Mouse (Mus musculus): ENCODE measurements around the gene Armh3. TPM values are rescaled to one million over a fixed set of nuclear protein-coding genes. Genes with fewer than 3 reads are reported as not detected.
A peak's percentile ranks its signal among the peaks of the same experiment; 100 is the strongest.

The Armh3 gene
- polyA plus RNA-seq, 1 experiment from 2014 or later, result 21.4 TPM

GRCm38 (mm10) chr19:46026567-46026966 lies 28.3 kb upstream of the Armh3 start:
- H3K4me3 ChIP-seq (ENCODE audit: low read length), result no peak overlapping the region
- H3K4me2 ChIP-seq (ENCODE audit: low read length), result no peak overlapping the region
- no peak overlapping the region for H3K27ac ChIP-seq (ENCODE audit: low read depth, low read length)
- WGBS, result 47% methylated on average over 8 of the region's 8 CpGs
- H3K9ac ChIP-seq (ENCODE audit: low read depth, low read length), result no peak overlapping the region
- no peaks in the 10 kb centered on the region for H3K36me3 ChIP-seq (ENCODE audit: control insufficient read depth, insufficient read depth, low read length)
- H3K27me3 ChIP-seq (replicated peaks; ENCODE audit: control insufficient read depth, insufficient read depth, low read length), result no peaks in the 10 kb centered on the region
- no peaks in the 10 kb centered on the region for H3K4me1 ChIP-seq (ENCODE audit: control insufficient read depth, insufficient read depth, low read depth, low read length)
- ATAC-seq, result no peak
- no peaks in the 10 kb centered on the region; the same call in 1 of the 2 replicates for H3K9me3 ChIP-seq (ENCODE audit: control insufficient read depth, low read length)

GRCm38 (mm10) chr19:46024959-46025358 lies 26.7 kb upstream of the Armh3 start:
- H3K4me2 ChIP-seq (ENCODE audit: low read length), result no peak overlapping the region
- WGBS, result 86% methylated on average over 6 of the region's 6 CpGs
- no peaks in the 10 kb centered on the region; the same call in 1 of the 2 replicates for H3K9me3 ChIP-seq (ENCODE audit: control insufficient read depth, low read length)
- H3K36me3 ChIP-seq (ENCODE audit: control insufficient read depth, insufficient read depth, low read length), result no peaks in the 10 kb centered on the region
- no peak overlapping the region for H3K9ac ChIP-seq (ENCODE audit: low read depth, low read length)
- ATAC-seq, result no peak
- no peaks in the 10 kb centered on the region for H3K27me3 ChIP-seq (replicated peaks; ENCODE audit: control insufficient read depth, insufficient read depth, low read length)
- H3K27ac ChIP-seq (ENCODE audit: low read depth, low read length), result no peak overlapping the region
- no peaks in the 10 kb centered on the region for H3K4me1 ChIP-seq (ENCODE audit: control insufficient read depth, insufficient read depth, low read depth, low read length)
- no peak overlapping the region for H3K4me3 ChIP-seq (ENCODE audit: low read length)

DNA sequence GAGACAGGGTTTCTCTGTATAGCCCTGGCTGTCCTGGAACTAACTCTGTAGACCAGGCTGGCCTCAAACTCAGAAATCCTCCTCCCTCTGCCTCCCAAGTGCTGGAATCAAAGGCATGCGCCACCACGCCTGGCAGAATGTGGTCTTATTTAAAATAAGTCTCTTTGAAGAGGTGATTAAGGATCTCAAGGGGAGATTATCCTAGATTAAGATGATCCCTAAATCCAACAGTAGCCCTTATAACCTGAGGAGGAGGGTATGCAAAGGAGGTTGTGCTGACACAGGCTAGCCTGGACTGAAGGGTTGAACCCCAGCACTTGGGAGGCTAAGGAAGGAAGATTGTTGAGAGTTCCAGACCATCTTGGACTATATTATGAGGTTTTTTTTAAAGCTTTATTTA lies 17.7 kb upstream of the Armh3 start:
- Histone ChIP-seq H3K4me3 (ENCODE audit: low read length) (no peak overlapping the region), H3K27ac (ENCODE audit: low read depth, low read length) (no peak overlapping the region), H3K36me3 (ENCODE audit: control insufficient read depth, insufficient read depth, low read length) (no peaks in the 10 kb centered on the region), H3K9me3 (ENCODE audit: control insufficient read depth, low read length) (no peaks in the 10 kb centered on the region), H3K4me2 (ENCODE audit: low read length) (no peak overlapping the region), H3K4me1 (ENCODE audit: control insufficient read depth, insufficient read depth, low read depth, low read length) (no peaks in the 10 kb centered on the region), H3K27me3 (replicated peaks; ENCODE audit: control insufficient read depth, insufficient read depth, low read length) (no peaks in the 10 kb centered on the region), H3K9ac (ENCODE audit: low read depth, low read length) (no peak overlapping the region)
- WGBS, result 82% methylated on average over 2 of the region's 2 CpGs
- ATAC-seq, result no peak

- ATAC-seq, result peak; percentile 81
- WGBS, result 38% methylated on average over 12 of the region's 12 CpGs
- H3K9ac ChIP-seq (ENCODE audit: low read depth, low read length), result no peak overlapping the region
Observed at GRCm38 (mm10) chr19:46014572-46015178, 16.4 kb upstream of the Armh3 start.

GRCm38 (mm10) chr19:46005680-46006079 lies 7.4 kb upstream of the Armh3 start:
- 87% methylated on average over 7 of the region's 7 CpGs for WGBS
- Histone ChIP-seq H3K4me1 (ENCODE audit: control insufficient read depth, insufficient read depth, low read depth, low read length) (peaks cover 3% of the 10 kb centered on the region; the same call in 1 of the 2 replicates), H3K9ac (ENCODE audit: low read depth, low read length) (no peak overlapping the region), H3K4me2 (ENCODE audit: low read length) (no peak overlapping the region), H3K36me3 (ENCODE audit: control insufficient read depth, insufficient read depth, low read length) (no peaks in the 10 kb centered on the region), H3K4me3 (ENCODE audit: low read length) (no peak overlapping the region), H3K27ac (ENCODE audit: low read depth, low read length) (no peak overlapping the region), H3K9me3 (ENCODE audit: control insufficient read depth, low read length) (no peaks in the 10 kb centered on the region), H3K27me3 (replicated peaks; ENCODE audit: control insufficient read depth, insufficient read depth, low read length) (no peaks in the 10 kb centered on the region; the same call in 1 of the 2 replicates)
- ATAC-seq, result no peak

More at GRCm38 (mm10) chr19:46014572-46015178, 16.4 kb upstream of the Armh3 start:
- no peak overlapping the region for H3K27ac ChIP-seq (ENCODE audit: low read depth, low read length)
- H3K36me3 ChIP-seq (ENCODE audit: control insufficient read depth, insufficient read depth, low read length), result no peaks in the 10 kb centered on the region
- H3K27me3 ChIP-seq (replicated peaks; ENCODE audit: control insufficient read depth, insufficient read depth, low read length), result no peaks in the 10 kb centered on the region
- H3K4me2 ChIP-seq (ENCODE audit: low read length), result no peak overlapping the region
- H3K9me3 ChIP-seq (ENCODE audit: control insufficient read depth, low read length), result no peaks in the 10 kb centered on the region
- no peaks in the 10 kb centered on the region for H3K4me1 ChIP-seq (ENCODE audit: control insufficient read depth, insufficient read depth, low read depth, low read length)
- H3K4me3 ChIP-seq (ENCODE audit: low read length), result no peak overlapping the region

GRCm38 (mm10) chr19:46004814-46005466 lies 6.7 kb upstream of the Armh3 start:
- Histone ChIP-seq H3K9ac (ENCODE audit: low read depth, low read length) (no peak overlapping the region), H3K4me2 (ENCODE audit: low read length) (no peak overlapping the region), H3K36me3 (ENCODE audit: control insufficient read depth, insufficient read depth, low read length) (no peaks in the 10 kb centered on the region), H3K4me3 (ENCODE audit: low read length) (no peak overlapping the region), H3K4me1 (ENCODE audit: control insufficient read depth, insufficient read depth, low read depth, low read length) (peaks cover 3% of the 10 kb centered on the region; the same call in 1 of the 2 replicates), H3K27me3 (replicated peaks; ENCODE audit: control insufficient read depth, insufficient read depth, low read length) (no peaks in the 10 kb centered on the region; the same call in 1 of the 2 replicates), H3K9me3 (ENCODE audit: control insufficient read depth, low read length) (no peaks in the 10 kb centered on the region), H3K27ac (ENCODE audit: low read depth, low read length) (no peak overlapping the region)
- no peak for ATAC-seq
- 64% methylated on average over 17 of the region's 17 CpGs for WGBS

- H3K4me2 ChIP-seq (ENCODE audit: low read length), result peak within 1 kb of the TSS; percentile 96
- peaks cover 3% of the 10 kb centered on the region; the same call in 1 of the 2 replicates for H3K4me1 ChIP-seq (ENCODE audit: control insufficient read depth, insufficient read depth, low read depth, low read length)
- no peak within 1 kb of the TSS for H3K27ac ChIP-seq (ENCODE audit: low read depth, low read length)
- H3K4me3 ChIP-seq (ENCODE audit: low read length), result peak within 1 kb of the TSS; percentile 52
- no peaks in the 10 kb centered on the region; the same call in 1 of the 2 replicates for H3K27me3 ChIP-seq (replicated peaks; ENCODE audit: control insufficient read depth, insufficient read depth, low read length)
- peak; percentile 55 for ATAC-seq
- WGBS, result 2% methylated on average over 67 of the region's 70 CpGs
- H3K9ac ChIP-seq (ENCODE audit: low read depth, low read length), result peak within 1 kb of the TSS; percentile 71
- no peaks in the 10 kb centered on the region for H3K9me3 ChIP-seq (ENCODE audit: control insufficient read depth, low read length)
- H3K36me3 ChIP-seq (ENCODE audit: control insufficient read depth, insufficient read depth, low read length), result no peaks in the 10 kb centered on the region
Observed at GRCm38 (mm10) chr19:46003371-46004226, 5.3 kb upstream of the Armh3 start, which contains the start of gene Hps6. Gene Hps6 (plus strand): TSS chr19:46003508.

GRCm38 (mm10) chr19:46002279-46002678 lies 4.0 kb upstream of the Armh3 start:
- no peak overlapping the region for H3K4me2 ChIP-seq (ENCODE audit: low read length)
- H3K27ac ChIP-seq (ENCODE audit: low read depth, low read length), result no peak overlapping the region
- H3K4me1 ChIP-seq (ENCODE audit: control insufficient read depth, insufficient read depth, low read depth, low read length), result peaks cover 7% of the 10 kb centered on the region
- no peak for ATAC-seq
- no peak overlapping the region for H3K9ac ChIP-seq (ENCODE audit: low read depth, low read length)
- 81% methylated on average over 9 of the region's 9 CpGs for WGBS
- H3K36me3 ChIP-seq (ENCODE audit: control insufficient read depth, insufficient read depth, low read length), result no peaks in the 10 kb centered on the region
- H3K9me3 ChIP-seq (ENCODE audit: control insufficient read depth, low read length), result no peaks in the 10 kb centered on the region
- no peaks in the 10 kb centered on the region; the same call in 1 of the 2 replicates for H3K27me3 ChIP-seq (replicated peaks; ENCODE audit: control insufficient read depth, insufficient read depth, low read length)
- no peak overlapping the region for H3K4me3 ChIP-seq (ENCODE audit: low read length)

GRCm38 (mm10) chr19:45999378-45999777 lies 1.1 kb upstream of the Armh3 start:
- Histone ChIP-seq H3K9ac (ENCODE audit: low read depth, low read length) (no peak overlapping the region; the same call in 1 of the 2 replicates), H3K4me3 (ENCODE audit: low read length) (no peak overlapping the region), H3K4me2 (ENCODE audit: low read length) (no peak overlapping the region), H3K9me3 (ENCODE audit: control insufficient read depth, low read length) (no peaks in the 10 kb centered on the region), H3K36me3 (ENCODE audit: control insufficient read depth, insufficient read depth, low read length) (no peaks in the 10 kb centered on the region), H3K27ac (ENCODE audit: low read depth, low read length) (no peak overlapping the region), H3K4me1 (ENCODE audit: control insufficient read depth, insufficient read depth, low read depth, low read length) (peaks cover 7% of the 10 kb centered on the region), H3K27me3 (replicated peaks; ENCODE audit: control insufficient read depth, insufficient read depth, low read length) (no peaks in the 10 kb centered on the region; the same call in 1 of the 2 replicates)
- 63% methylated on average over 1 of the region's 1 CpGs for WGBS
- ATAC-seq, result no peak
